Mouse (Mus musculus): ENCODE results near the gene Fuca1.

GRCm38 (mm10) chr4:135902606-135903242 is 17.8 kb upstream of the Fuca1 start:
- no peak for TF ChIP-seq CTCF (IDR thresholded peaks at IDR 0.05; ENCODE audit: insufficient read depth, low read depth, low read length)
- TF ChIP-seq POLR2A (IDR thresholded peaks at IDR 0.05; ENCODE audit: insufficient read depth, low read depth, low read length): no peak
